Mouse (Mus musculus): ENCODE measurements at regions not wholly inside any gene's neighbourhood (a gene's known extent, or its start where the extent isn't known, plus 50 kb on each side); places are given as distances from the start of the nearest gene placed in this dataset.

GRCm38 (mm10) chr2:160510635-160511421 is 134.9 kb upstream of the Top1 start:
- Histone ChIP-seq H3K36me3 (ENCODE audit: control insufficient read depth, insufficient read depth, low read length) (no peaks in the 10 kb centered on the region), H3K4me2 (replicated peaks; ENCODE audit: low read depth, low read length, severe bottlenecking) (no peak overlapping the region), H3K27me3 (ENCODE audit: control insufficient read depth, insufficient read depth, low read length) (no peaks in the 10 kb centered on the region), H3K27ac (replicated peaks; ENCODE audit: low read depth, low read length) (no peak overlapping the region), H3K4me3 (replicated peaks; ENCODE audit: low read length) (no peak overlapping the region), H3K9ac (ENCODE audit: low read depth, low read length, severe bottlenecking) (no peak overlapping the region), H3K4me1 (ENCODE audit: control insufficient read depth, insufficient read depth, low read length) (no peaks in the 10 kb centered on the region), H3K9me3 (ENCODE audit: control insufficient read depth, low read length) (no peaks in the 10 kb centered on the region)
- WGBS = 64% methylated on average over 14 of the region's 14 CpGs
- peak; percentile 13 for DNase-seq (ENCODE audit: low spot score)
- no peak for TF ChIP-seq POLR2A (IDR thresholded peaks at IDR 0.05; ENCODE audit: borderline replicate concordance, extremely low read depth, insufficient read depth, insufficient read length)
- no peak for ATAC-seq (ENCODE audit: low FRiP score, low read depth)

- ATAC-seq (ENCODE audit: low FRiP score, low read depth) (no peak), DNase-seq (ENCODE audit: low spot score) (no peak)
- Histone ChIP-seq H3K4me2 (replicated peaks; ENCODE audit: low read depth, low read length, severe bottlenecking) (no peak overlapping the region), H3K4me3 (replicated peaks; ENCODE audit: low read length) (no peak overlapping the region), H3K9ac (ENCODE audit: low read depth, low read length, severe bottlenecking) (no peak overlapping the region), H3K9me3 (ENCODE audit: control insufficient read depth, low read length) (no peaks in the 10 kb centered on the region), H3K4me1 (ENCODE audit: control insufficient read depth, insufficient read depth, low read length) (no peaks in the 10 kb centered on the region), H3K27ac (replicated peaks; ENCODE audit: low read depth, low read length) (no peak overlapping the region), H3K36me3 (ENCODE audit: control insufficient read depth, insufficient read depth, low read length) (no peaks in the 10 kb centered on the region), H3K27me3 (ENCODE audit: control insufficient read depth, insufficient read depth, low read length) (no peaks in the 10 kb centered on the region)
- 41% methylated on average over 6 of the region's 6 CpGs for WGBS
- no peak for TF ChIP-seq POLR2A (IDR thresholded peaks at IDR 0.05; ENCODE audit: borderline replicate concordance, extremely low read depth, insufficient read depth, insufficient read length)
Measured at GRCm38 (mm10) chr2:160515621-160516020, 130.1 kb upstream of the Top1 start.

- DNase-seq (ENCODE audit: low spot score) (no peak), ATAC-seq (ENCODE audit: low FRiP score, low read depth) (no peak)
- no peak overlapping the region for H3K4me3 ChIP-seq (replicated peaks; ENCODE audit: low read length)
- no peak for TF ChIP-seq POLR2A (IDR thresholded peaks at IDR 0.05; ENCODE audit: borderline replicate concordance, extremely low read depth, insufficient read depth, insufficient read length)
- no peak overlapping the region for H3K4me2 ChIP-seq (replicated peaks; ENCODE audit: low read depth, low read length, severe bottlenecking)
- no peaks in the 10 kb centered on the region for H3K27me3 ChIP-seq (ENCODE audit: control insufficient read depth, insufficient read depth, low read length)
- H3K4me1 ChIP-seq (ENCODE audit: control insufficient read depth, insufficient read depth, low read length) = no peaks in the 10 kb centered on the region
- H3K36me3 ChIP-seq (ENCODE audit: control insufficient read depth, insufficient read depth, low read length) = no peaks in the 10 kb centered on the region
- H3K27ac ChIP-seq (replicated peaks; ENCODE audit: low read depth, low read length) = no peak overlapping the region
- WGBS = 10% methylated on average over 6 of the region's 6 CpGs
- no peaks in the 10 kb centered on the region for H3K9me3 ChIP-seq (ENCODE audit: control insufficient read depth, low read length)
- H3K9ac ChIP-seq (ENCODE audit: low read depth, low read length, severe bottlenecking) = no peak overlapping the region
Measured at GRCm38 (mm10) chr2:160516526-160516925, 129.2 kb upstream of the Top1 start.

- Histone ChIP-seq H3K4me2 (replicated peaks; ENCODE audit: low read depth, low read length, severe bottlenecking) (no peak overlapping the region), H3K4me1 (ENCODE audit: control insufficient read depth, insufficient read depth, low read length) (peaks cover 10% of the 10 kb centered on the region), H3K9ac (ENCODE audit: low read depth, low read length, severe bottlenecking) (no peak overlapping the region), H3K27ac (replicated peaks; ENCODE audit: low read depth, low read length) (no peak overlapping the region), H3K27me3 (ENCODE audit: control insufficient read depth, insufficient read depth, low read length) (no peaks in the 10 kb centered on the region), H3K9me3 (ENCODE audit: control insufficient read depth, low read length) (no peaks in the 10 kb centered on the region), H3K36me3 (ENCODE audit: control insufficient read depth, insufficient read depth, low read length) (no peaks in the 10 kb centered on the region), H3K4me3 (replicated peaks; ENCODE audit: low read length) (no peak overlapping the region)
- no peak for TF ChIP-seq POLR2A (IDR thresholded peaks at IDR 0.05; ENCODE audit: borderline replicate concordance, extremely low read depth, insufficient read depth, insufficient read length)
- DNase-seq (ENCODE audit: low spot score) = peak; percentile 13
- ATAC-seq (ENCODE audit: low FRiP score, low read depth) = 0 out of 2 replicates have a peak, but pooled peaks have one; percentile 30
- 73% methylated on average over 9 of the region's 9 CpGs for whole genome bisulfite sequencing
Measured at GRCm38 (mm10) chr2:160525301-160526205, 120.1 kb upstream of the Top1 start.

- no peak for TF ChIP-seq POLR2A (IDR thresholded peaks at IDR 0.05; ENCODE audit: borderline replicate concordance, extremely low read depth, insufficient read depth, insufficient read length)
- ATAC-seq (ENCODE audit: low FRiP score, low read depth) = no peak
- Histone ChIP-seq H3K4me2 (replicated peaks; ENCODE audit: low read depth, low read length, severe bottlenecking) (no peak overlapping the region), H3K36me3 (ENCODE audit: control insufficient read depth, insufficient read depth, low read length) (no peaks in the 10 kb centered on the region), H3K9ac (ENCODE audit: low read depth, low read length, severe bottlenecking) (no peak overlapping the region), H3K4me1 (ENCODE audit: control insufficient read depth, insufficient read depth, low read length) (peaks cover 10% of the 10 kb centered on the region), H3K27me3 (ENCODE audit: control insufficient read depth, insufficient read depth, low read length) (no peaks in the 10 kb centered on the region), H3K27ac (replicated peaks; ENCODE audit: low read depth, low read length) (no peak overlapping the region), H3K9me3 (ENCODE audit: control insufficient read depth, low read length) (no peaks in the 10 kb centered on the region), H3K4me3 (replicated peaks; ENCODE audit: low read length) (no peak overlapping the region)
- no peak for DNase-seq (ENCODE audit: low spot score)
- WGBS = 28% methylated on average over 8 of the region's 8 CpGs
Measured at GRCm38 (mm10) chr2:160526377-160527125, 119.1 kb upstream of the Top1 start.
